Mouse (Mus musculus) c-Kit-positive CD71-positive TER-119-positive erythroid progenitor cells, embryonic 14.5 days (primary cell): ENCODE results near the gene Lime1.

ENCODE experiments used
- DNase-seq: peaks from one replicate; pipeline ENCODE4 v3.0.0-alpha.2; 2013; ENCODE audit warnings: low spot score

Lime1 gene

DNA sequence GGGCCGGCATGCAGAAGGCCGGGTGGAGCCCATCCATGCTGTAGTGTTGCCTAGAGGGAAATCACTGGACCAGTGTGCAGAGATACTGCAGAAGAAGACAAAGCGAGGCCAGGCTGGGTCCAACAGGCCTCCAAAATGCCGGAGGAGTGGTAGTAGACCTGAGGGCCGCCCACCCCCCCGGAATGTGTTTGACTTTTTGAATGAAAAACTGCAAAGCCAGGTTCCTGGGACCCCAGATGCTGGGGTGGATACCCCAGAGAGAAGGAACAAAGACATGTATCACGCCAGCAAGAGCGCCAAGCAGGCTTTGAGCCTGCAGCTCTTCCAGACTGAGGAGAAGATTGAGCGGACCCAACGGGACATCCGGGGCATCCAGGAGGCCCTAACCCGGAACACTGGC lies at the start of gene Lime1:
Gene Lime1 (plus strand): TSS at position 301 of the 400 bp plus-strand sequence.
- DNase-seq: no peak

GRCm38 (mm10) chr2:181332542-181332941 lies 47.3 kb upstream of the Lime1 start:
- no peak for DNase-seq

- peak; percentile 65 for DNase-seq
Observed at GRCm38 (mm10) chr2:181334023-181334422, 45.9 kb upstream of the Lime1 start.

GRCm38 (mm10) chr2:181340426-181340825 lies 39.5 kb upstream of the Lime1 start:
- DNase-seq: no peak

- no peak for DNase-seq
Observed at GRCm38 (mm10) chr2:181342766-181343165, 37.1 kb upstream of the Lime1 start.

GRCm38 (mm10) chr2:181356780-181357179 lies 23.1 kb upstream of the Lime1 start:
- DNase-seq: no peak

GRCm38 (mm10) chr2:181363946-181364345 lies 15.9 kb upstream of the Lime1 start:
- no peak for DNase-seq

DNA sequence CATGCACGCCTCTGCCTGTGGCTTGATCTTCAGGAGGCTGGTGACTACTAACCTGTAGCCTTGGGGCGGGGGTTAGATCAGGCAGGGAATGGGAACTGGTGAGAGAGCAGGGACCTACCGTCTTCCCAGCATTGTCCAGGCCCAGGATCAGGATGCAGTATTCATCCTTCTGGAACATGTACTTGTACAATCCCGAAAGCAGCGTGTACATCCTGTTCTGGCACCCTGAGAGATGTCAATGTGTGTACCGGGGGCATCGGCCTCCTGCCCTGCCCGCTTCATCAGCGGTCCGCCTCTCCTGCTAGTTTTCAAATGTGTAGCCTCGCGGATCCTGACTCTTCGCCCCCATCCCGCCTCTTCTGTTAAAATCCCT lies 15.4 kb upstream of the Lime1 start:
- DNase-seq: no peak

DNA sequence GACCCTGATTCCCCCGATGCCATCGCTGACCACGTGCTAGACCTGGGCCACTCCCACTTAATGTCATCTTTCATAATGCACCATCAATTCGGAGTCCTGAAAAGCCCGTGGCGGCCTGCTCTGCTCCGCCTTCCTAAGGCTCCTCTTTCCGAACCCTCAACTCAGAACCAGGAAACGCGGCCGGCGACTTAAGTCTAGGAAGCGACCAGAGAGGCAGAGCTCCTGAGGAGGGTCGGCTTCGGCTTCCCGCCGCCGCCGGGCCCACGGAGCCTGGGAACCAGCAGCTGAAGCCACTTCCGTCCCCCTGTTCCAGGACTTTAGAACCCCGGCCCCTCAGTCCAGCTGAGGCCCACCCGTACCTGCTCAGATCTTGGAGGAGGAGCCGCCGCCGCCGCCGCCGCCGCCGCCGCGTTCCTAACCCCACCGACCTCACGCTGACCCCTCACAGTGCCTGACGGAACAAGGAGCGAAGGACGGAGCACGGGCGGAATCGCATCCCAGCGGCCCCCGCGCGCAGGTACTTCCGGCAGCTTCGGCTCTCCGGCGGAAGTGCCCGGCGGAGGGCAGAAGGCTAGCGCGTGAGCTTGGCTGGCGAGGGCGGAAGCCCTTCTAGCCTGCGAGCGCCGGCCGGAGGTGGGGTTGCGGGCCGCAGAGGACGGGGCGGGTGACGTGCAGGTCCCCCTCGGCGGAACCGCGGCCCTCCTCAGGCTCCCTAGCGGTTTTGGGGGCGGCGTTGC lies 14.8 kb upstream of the Lime1 start, which contains the start of the genes Zgpat and Arfrp1:
Gene Zgpat (plus strand): TSS at position 69 of the 737 bp plus-strand sequence.
Gene Arfrp1 (minus strand): TSS at position 545 of the 737 bp plus-strand sequence.
- DNase-seq: peak; percentile 76

DNA sequence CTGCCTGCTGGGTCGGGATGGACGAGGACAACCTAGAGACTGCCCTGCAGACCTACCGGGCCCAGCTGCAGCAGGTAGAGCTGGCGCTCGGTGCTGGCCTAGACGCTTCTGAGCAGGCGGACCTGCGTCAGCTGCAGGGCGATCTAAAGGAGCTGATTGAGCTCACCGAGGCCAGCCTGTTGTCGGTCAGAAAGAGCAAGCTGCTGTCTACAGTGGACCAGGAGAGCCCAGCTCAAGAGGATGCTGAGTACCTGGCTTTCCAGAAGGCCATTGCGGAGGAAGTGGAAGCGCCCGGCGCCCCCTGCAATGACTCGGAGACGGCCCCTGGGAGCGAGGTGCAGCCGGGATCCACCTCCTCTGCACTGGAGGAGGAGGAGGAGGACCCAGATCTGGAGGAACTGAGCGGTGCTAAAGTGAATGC lies 14.2 kb upstream of the Lime1 start:
- peak; percentile 42 for DNase-seq

GRCm38 (mm10) chr2:181370001-181370400 lies 9.9 kb upstream of the Lime1 start:
- DNase-seq: no peak

DNA sequence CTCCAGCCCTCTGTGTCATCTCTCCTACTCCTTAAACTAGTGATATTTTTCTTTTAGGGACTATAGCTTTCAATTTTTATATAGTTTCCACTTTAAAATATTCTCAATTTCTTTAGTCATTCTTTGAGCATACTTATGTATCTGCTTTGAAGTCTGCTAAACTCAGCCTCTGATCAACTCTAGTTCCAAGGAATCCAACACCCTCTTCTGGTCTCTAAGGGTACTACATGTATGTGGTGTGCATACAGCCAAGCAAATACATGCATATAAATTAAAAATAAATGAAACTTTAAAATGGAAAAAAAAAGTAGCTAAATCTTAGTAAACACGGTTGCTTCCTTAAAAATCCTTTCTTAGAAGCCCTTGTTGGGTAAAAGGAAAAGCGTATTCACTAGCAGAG lies 4.1 kb upstream of the Lime1 start:
- peak; percentile 66 for DNase-seq

DNA sequence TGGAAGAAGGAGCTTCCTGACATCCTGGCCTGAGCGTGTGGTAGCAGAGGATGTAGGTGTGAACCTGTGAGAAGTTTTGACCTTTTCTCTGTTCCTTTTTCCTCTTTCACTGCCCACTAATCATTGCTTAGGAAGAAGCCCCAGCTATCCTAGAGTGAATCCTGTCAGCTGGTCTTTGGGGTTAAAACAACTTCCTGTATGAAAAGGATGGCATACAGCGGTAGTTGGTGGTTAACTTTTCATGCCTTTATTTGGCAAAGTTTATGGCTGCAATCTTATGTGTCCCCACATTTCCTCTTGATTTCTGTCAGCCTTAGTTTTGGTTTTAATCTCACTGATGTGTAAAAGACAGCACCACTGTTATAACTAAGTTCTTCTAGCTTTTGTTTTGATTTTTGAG lies 2.6 kb upstream of the Lime1 start:
- DNase-seq: no peak

GRCm38 (mm10) chr2:181378701-181379100 lies 1.2 kb upstream of the Lime1 start:
- DNase-seq: no peak

- DNase-seq: no peak
Observed at GRCm38 (mm10) chr2:181380251-181380650, 373 bp downstream of the Lime1 start.

GRCm38 (mm10) chr2:181381107-181381506 lies 1.2 kb downstream of the Lime1 start:
- no peak for DNase-seq

DNA sequence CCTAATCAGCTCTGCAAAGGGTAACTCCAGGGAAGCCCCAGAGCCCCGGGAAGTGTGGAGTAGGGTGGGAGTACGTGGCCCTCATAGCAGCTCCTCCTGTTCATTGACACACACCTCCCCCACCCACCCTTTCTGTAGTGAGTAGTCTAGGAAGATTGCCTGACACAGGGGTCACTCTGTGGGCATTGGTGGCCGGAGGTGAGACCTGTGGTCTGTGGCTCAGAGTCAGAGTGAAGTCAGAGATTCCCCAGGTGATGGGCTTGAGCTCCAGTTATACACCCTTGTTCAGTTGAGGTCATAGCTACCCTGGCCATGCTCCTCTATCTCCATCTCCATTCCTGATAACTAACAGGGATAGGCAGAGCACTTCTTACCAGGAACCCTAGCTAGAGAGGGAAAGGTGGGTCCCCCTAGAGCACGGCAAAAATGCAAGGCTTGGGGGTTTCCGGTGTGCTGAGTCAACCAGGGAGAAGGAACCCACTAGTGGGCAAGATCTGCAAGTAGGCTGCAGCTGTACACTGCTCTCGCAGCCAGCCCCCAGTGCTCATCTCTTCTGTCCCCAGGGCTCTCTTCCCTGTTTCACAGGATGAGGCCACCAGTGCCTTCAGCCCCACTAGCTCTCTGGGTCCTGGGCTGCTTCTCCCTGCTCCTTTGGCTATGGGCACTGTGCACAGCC lies 1.9 kb downstream of the Lime1 start:
- no peak for DNase-seq

GRCm38 (mm10) chr2:181384463-181384862 lies 4.6 kb downstream of the Lime1 start:
- DNase-seq: no peak

DNA sequence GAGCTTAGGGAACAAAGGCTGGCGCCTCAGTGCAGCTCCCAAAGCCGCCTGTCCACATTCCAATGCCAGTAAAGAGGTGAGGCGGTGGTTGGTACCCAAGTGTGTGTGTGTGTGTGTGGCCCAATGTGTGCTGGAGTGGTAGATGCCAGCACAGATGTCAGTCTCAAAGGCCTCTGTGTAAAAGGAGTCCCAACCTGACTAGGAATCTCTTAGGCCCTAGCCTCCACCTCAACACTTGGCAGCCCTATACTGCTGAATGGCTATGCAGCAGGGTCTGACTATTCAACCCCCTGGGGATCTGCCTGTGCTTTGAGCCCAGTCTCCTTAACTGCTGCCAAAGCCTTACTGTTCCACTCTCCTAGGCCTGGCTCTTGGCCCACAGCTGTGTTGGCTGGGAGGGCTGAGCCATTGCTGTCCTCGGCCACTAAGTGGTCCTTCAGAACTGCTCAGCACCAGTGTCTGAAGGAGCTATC lies 5.1 kb downstream of the Lime1 start:
- no peak for DNase-seq

DNA sequence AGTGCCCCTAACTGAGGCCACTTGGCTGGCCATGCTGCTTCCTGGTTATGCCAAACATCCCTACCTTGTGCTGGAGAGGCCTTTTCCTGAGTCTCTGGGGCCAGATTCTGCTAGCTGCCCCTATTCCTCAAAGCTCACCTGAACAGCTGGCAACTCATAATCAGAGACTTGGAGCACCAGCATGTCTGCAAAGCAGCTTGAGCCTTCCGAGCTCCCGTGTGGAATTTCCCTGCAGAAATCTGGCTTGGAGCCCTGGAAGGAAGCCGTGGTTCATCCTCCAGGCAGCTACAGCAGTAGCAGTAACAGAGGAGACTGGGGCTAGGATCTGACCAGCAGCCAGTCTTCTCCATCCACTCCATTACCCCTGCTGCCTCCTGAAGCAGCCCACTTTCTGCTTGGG lies 6.0 kb downstream of the Lime1 start:
- no peak for DNase-seq

DNA sequence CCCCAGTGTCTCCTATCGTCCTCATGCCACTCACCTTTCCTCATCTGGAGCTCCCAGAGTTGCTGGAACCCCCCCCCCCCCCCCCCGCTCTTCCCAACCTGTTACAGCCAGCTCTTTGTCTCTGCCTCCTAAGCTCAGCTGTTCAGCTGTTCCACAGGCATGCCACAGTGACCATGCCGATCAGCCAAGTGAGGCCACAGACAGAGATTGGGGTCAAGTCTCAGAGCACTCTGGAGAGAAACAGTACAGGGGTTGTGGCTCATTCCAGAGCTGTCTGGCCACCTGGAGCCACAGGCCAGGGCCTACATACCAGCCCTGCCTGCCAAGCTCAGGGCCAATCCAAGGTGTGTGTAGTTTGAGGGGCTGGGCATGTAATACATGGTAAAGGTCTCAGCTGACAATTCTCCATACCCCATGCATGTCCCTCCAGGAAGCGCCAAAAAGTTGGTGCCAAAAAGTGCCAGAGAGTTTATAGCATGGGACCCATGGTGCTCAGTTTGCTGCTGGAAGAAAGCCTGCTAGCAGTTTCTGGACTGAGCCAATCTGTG lies 6.9 kb downstream of the Lime1 start:
- DNase-seq: no peak

- no peak for DNase-seq
Observed at GRCm38 (mm10) chr2:181390136-181390870, 10.4 kb downstream of the Lime1 start.
